Mouse (Mus musculus) myocyte (in vitro differentiated cells): ENCODE data around the gene Olfr153. TPM values are rescaled to one million over a fixed set of nuclear protein-coding genes. Genes with fewer than 3 reads are reported as not detected.
"Not testable (repeated sequence)": the region's sequence is repeated elsewhere in the genome, so short reads cannot be mapped to it uniquely, and the experiment has no call there.

Experiments
- H3K27me3 ChIP-seq: one replicate; pipeline ENCODE4 v1.6.1; 2011; ENCODE audit not compliant: control insufficient read depth, insufficient read depth, insufficient read length
- H3K36me3 ChIP-seq: one replicate; pipeline ENCODE4 v1.6.1; 2011; ENCODE audit not compliant: control insufficient read depth, insufficient read depth
- H3K4me2 ChIP-seq: one replicate; pipeline ENCODE4 v1.6.1; 2011; ENCODE audit warnings: low read depth, control low read depth
- H3K4me3 ChIP-seq: one replicate; pipeline ENCODE4 v1.5.1; 2011; ENCODE audit warnings: mild to moderate bottlenecking, control low read depth, moderate library complexity
- H3K79me2 ChIP-seq: one replicate; pipeline ENCODE4 v1.6.1; 2011; ENCODE audit not compliant: control insufficient read depth, insufficient read depth
- H3ac ChIP-seq: one replicate; pipeline ENCODE4 v1.6.1; 2011; ENCODE audit not compliant: control insufficient read depth, insufficient read length
- CEBPB ChIP-seq: IDR thresholded peaks from 2 replicates; pipeline ENCODE4 v1.6.1; 2011; ENCODE audit warnings: mild to moderate bottlenecking, moderate library complexity; ENCODE audit not compliant: poor library complexity, insufficient read depth, severe bottlenecking
- E2F4 ChIP-seq: IDR thresholded peaks from one replicate; pipeline ENCODE4 v1.6.1; 2011; ENCODE audit warnings: mild to moderate bottlenecking, control low read depth, moderate library complexity; ENCODE audit not compliant: insufficient read depth
- MAX ChIP-seq: IDR thresholded peaks from one replicate; pipeline ENCODE4 v1.6.1; 2011; ENCODE audit warnings: low read depth, mild to moderate bottlenecking, control low read depth
- MYOD1 ChIP-seq, 3 experiments: IDR thresholded peaks; one replicate each; pipeline ENCODE4 v1.6.1; 2011; ENCODE audit warnings: control low read depth in 2 of 3, low read depth in 2 of 3, mild to moderate bottlenecking in 2 of 3, moderate library complexity in 1 of 3; ENCODE audit not compliant: insufficient read length in 2 of 3, control insufficient read depth in 1 of 3
- MYOG ChIP-seq, 3 experiments: IDR thresholded peaks; one replicate each; pipeline ENCODE4 v1.6.1; 2011; ENCODE audit warnings: control low read depth in 2 of 3, low read depth in 2 of 3, mild to moderate bottlenecking in 2 of 3; ENCODE audit not compliant: insufficient read length in 2 of 3, control insufficient read depth in 1 of 3, insufficient read depth in 1 of 3
- POLR2A ChIP-seq: IDR thresholded peaks from one replicate; pipeline ENCODE4 v1.6.1; 2011; ENCODE audit warnings: low read depth, mild to moderate bottlenecking, control low read depth, moderate library complexity; ENCODE audit not compliant: insufficient read length
- POLR2AphosphoS2 ChIP-seq: IDR thresholded peaks from one replicate; pipeline ENCODE4 v1.6.1; 2011; ENCODE audit warnings: low read depth, control low read depth; ENCODE audit not compliant: insufficient read length
- REST ChIP-seq: IDR thresholded peaks from one replicate; pipeline ENCODE4 v1.6.1; 2011; ENCODE audit warnings: mild to moderate bottlenecking, control low read depth, moderate library complexity; ENCODE audit not compliant: insufficient read depth, insufficient read length
- SRF ChIP-seq: IDR thresholded peaks from one replicate; pipeline ENCODE4 v1.6.1; 2011; ENCODE audit warnings: low read depth; ENCODE audit not compliant: control insufficient read depth, insufficient read length
- TCF12 ChIP-seq: IDR thresholded peaks from one replicate; pipeline ENCODE4 v1.6.1; 2011; ENCODE audit warnings: mild to moderate bottlenecking, control low read depth; ENCODE audit not compliant: poor library complexity, insufficient read depth, severe bottlenecking
- TCF3 ChIP-seq: IDR thresholded peaks from one replicate; pipeline ENCODE4 v1.6.1; 2011; ENCODE audit warnings: low read depth, control low read depth; ENCODE audit not compliant: insufficient read length
- USF1 ChIP-seq: IDR thresholded peaks from one replicate; pipeline ENCODE4 v1.6.1; 2011; ENCODE audit warnings: low read depth, mild to moderate bottlenecking, control low read depth, moderate library complexity
- polyA plus RNA-seq: library from polyadenylated mRNA; unstranded; fragments of >200 nt; fragmentation: generic; extraction: Trizol; gene quantifications from one replicate; pipeline ENCODE4 v1.2.1, GENCODE M21; 2012; ENCODE audit warnings: missing spikeins

Gene Olfr153
- polyA plus RNA-seq, 1 experiment = not detected

- Histone ChIP-seq H3K4me3 (no peak overlapping the region), H3K4me2 (no peak overlapping the region), H3K36me3 (no peaks in the 10 kb centered on the region), H3K27me3 (no peaks in the 10 kb centered on the region), H3K79me2 (no peaks in the 10 kb centered on the region), H3ac (no peak overlapping the region)
- TF ChIP-seq REST = no peak
- no peak for TF ChIP-seq SRF
- no peak for TF ChIP-seq E2F4
- no peak for TF ChIP-seq POLR2AphosphoS2
- TF ChIP-seq CEBPB = no peak
- no peak for TF ChIP-seq MYOG (IDR thresholded peaks at IDR 0.05; ENCODE audit: control insufficient read depth in 1 of 3, insufficient read depth in 1 of 3, insufficient read length in 2 of 3, low read depth in 2 of 3)
- no peak for TF ChIP-seq MAX
- TF ChIP-seq POLR2A = no peak
- TF ChIP-seq MYOD1 (IDR thresholded peaks at IDR 0.05; ENCODE audit: control insufficient read depth in 1 of 3, insufficient read length in 2 of 3, low read depth in 2 of 3) = no peak
- TF ChIP-seq USF1 = no peak
- TF ChIP-seq TCF12 = no peak
- no peak for TF ChIP-seq TCF3
Observed at GRCm38 (mm10) chr2:87515457-87516060, 16.0 kb upstream of the Olfr153 start.

GRCm38 (mm10) chr2:87516581-87516980 is 15.0 kb upstream of the Olfr153 start:
- Histone ChIP-seq H3K4me3 (no peak overlapping the region), H3K27me3 (no peaks in the 10 kb centered on the region), H3K4me2 (no peak overlapping the region), H3ac (no peak overlapping the region), H3K79me2 (no peaks in the 10 kb centered on the region), H3K36me3 (no peaks in the 10 kb centered on the region)
- no peak for TF ChIP-seq TCF12
- no peak for TF ChIP-seq SRF
- no peak for TF ChIP-seq MAX
- TF ChIP-seq TCF3 = no peak
- TF ChIP-seq MYOG (IDR thresholded peaks at IDR 0.05; ENCODE audit: control insufficient read depth in 1 of 3, insufficient read depth in 1 of 3, insufficient read length in 2 of 3, low read depth in 2 of 3) = no peak
- TF ChIP-seq REST = no peak
- no peak for TF ChIP-seq CEBPB
- no peak for TF ChIP-seq POLR2AphosphoS2
- no peak for TF ChIP-seq USF1
- no peak for TF ChIP-seq MYOD1 (IDR thresholded peaks at IDR 0.05; ENCODE audit: control insufficient read depth in 1 of 3, insufficient read length in 2 of 3, low read depth in 2 of 3)
- no peak for TF ChIP-seq E2F4
- TF ChIP-seq POLR2A = no peak

DNA sequence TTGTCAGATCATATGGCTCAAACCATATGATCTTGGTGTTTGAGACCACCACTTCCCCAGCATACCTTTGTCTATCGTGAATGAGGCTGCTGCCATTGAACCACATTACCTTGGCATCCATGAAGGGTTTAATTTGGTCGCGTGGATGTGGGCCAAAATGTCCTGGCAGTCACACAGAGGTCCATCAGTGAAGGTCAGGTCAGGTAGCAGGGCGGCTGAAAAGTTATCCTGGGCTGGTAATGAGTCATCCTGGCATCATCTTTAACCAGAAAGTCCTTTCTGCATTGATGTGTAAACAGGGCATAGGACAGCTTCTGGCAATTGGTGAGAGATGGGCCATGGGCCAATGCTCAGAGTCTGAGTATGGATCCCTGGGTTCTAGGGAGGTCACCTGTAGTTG is 10.9 kb upstream of the Olfr153 start:
- Histone ChIP-seq H3K79me2 (no peaks in the 10 kb centered on the region), H3ac (no peak overlapping the region), H3K4me2 (no peak overlapping the region), H3K27me3 (no peaks in the 10 kb centered on the region), H3K4me3 (no peak overlapping the region), H3K36me3 (no peaks in the 10 kb centered on the region)
- no peak for TF ChIP-seq REST

- H3K4me2 ChIP-seq, H3K4me3 ChIP-seq, H3K79me2 ChIP-seq, H3ac ChIP-seq, H3K36me3 ChIP-seq, H3K27me3 ChIP-seq: not testable (repeated sequence)
Observed at GRCm38 (mm10) chr2:87525899-87526616, 5.5 kb upstream of the Olfr153 start.

- Histone ChIP-seq H3K36me3 (no peaks in the 10 kb centered on the region), H3ac (no peak overlapping the region), H3K79me2 (no peaks in the 10 kb centered on the region), H3K4me2 (no peak overlapping the region), H3K27me3 (no peaks in the 10 kb centered on the region), H3K4me3 (no peak overlapping the region)
- TF ChIP-seq USF1 = no peak
- no peak for TF ChIP-seq POLR2AphosphoS2
- TF ChIP-seq MYOD1 (IDR thresholded peaks at IDR 0.05; ENCODE audit: control insufficient read depth in 1 of 3, insufficient read length in 2 of 3, low read depth in 2 of 3) = no peak
- no peak for TF ChIP-seq CEBPB
- TF ChIP-seq MAX = no peak
- TF ChIP-seq TCF12 = no peak
- no peak for TF ChIP-seq SRF
- no peak for TF ChIP-seq REST
- TF ChIP-seq POLR2A = no peak
- no peak for TF ChIP-seq TCF3
- TF ChIP-seq E2F4 = no peak
- no peak for TF ChIP-seq MYOG (IDR thresholded peaks at IDR 0.05; ENCODE audit: control insufficient read depth in 1 of 3, insufficient read depth in 1 of 3, insufficient read length in 2 of 3, low read depth in 2 of 3)
Observed at GRCm38 (mm10) chr2:87534826-87535225, 3.2 kb downstream of the Olfr153 start.
